Mouse (Mus musculus) E14TG2a.4 (cell line): ENCODE results near the gene Adprhl2.

Experiments
- CTCF ChIP-seq: conservative IDR thresholded peaks from 2 replicates; pipeline ENCODE4 v1.5.1; 2014; ENCODE audit warnings: low read length
- NANOG ChIP-seq: IDR thresholded peaks from 2 replicates; pipeline ENCODE4 v1.6.1; 2014; ENCODE audit warnings: borderline replicate concordance, low read length, mixed read lengths
- POU5F1 ChIP-seq: IDR thresholded peaks from 2 replicates; pipeline ENCODE4 v1.6.1; 2014; ENCODE audit warnings: low read length, borderline replicate concordance

GRCm38 (mm10) chr4:126321854-126322511 lies 480 bp upstream of the Adprhl2 start:
- TF ChIP-seq CTCF = no peak
- TF ChIP-seq NANOG = no peak
- TF ChIP-seq POU5F1 = no peak
